Mouse (Mus musculus): ENCODE data around the gene Pofut2. TPM values are rescaled to one million over a fixed set of nuclear protein-coding genes. Genes with fewer than 3 reads are reported as not detected.
"Not testable (repeated sequence)": the region's sequence is repeated elsewhere in the genome, so short reads cannot be mapped to it uniquely, and the experiment has no call there.

Pofut2 gene
- total RNA-seq, 1 experiment from 2014 or later = 31.5 TPM

DNA sequence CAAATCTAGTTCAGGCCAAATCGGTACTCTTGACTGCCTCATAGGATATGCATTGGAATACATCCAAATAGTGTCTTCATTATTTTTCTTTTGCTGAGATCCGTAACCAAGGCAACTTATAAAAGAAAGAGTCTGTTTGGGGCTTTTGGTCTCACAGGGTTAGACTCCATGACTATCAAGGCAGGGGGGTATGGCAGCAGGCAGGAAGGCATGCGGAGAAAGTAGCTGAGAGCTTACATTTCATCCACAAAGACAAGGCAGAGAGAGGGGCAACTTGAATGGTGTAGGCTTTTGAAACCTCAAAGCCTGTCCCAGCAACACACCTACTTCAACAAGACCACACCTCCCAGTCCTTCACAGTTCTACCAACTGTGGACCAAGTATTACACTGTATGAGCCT, 3.3 kb upstream of the Pofut2 start:
- no peak for ATAC-seq (ENCODE audit: extremely low read depth, insufficient number of reproducible peaks, low FRiP score, poor library complexity, severe bottlenecking)

- no peak for ATAC-seq (ENCODE audit: extremely low read depth, insufficient number of reproducible peaks, low FRiP score, poor library complexity, severe bottlenecking)
These were observed 902 bp upstream of the Pofut2 start for GRCm38 (mm10) chr10:77258041-77258590.

GRCm38 (mm10) chr10:77260166-77260875, 1.3 kb downstream of the Pofut2 start:
- ATAC-seq (ENCODE audit: extremely low read depth, insufficient number of reproducible peaks, low FRiP score, poor library complexity, severe bottlenecking) = no peak

GRCm38 (mm10) chr10:77266281-77266680, 7.3 kb downstream of the Pofut2 start:
- ATAC-seq (ENCODE audit: extremely low read depth, insufficient number of reproducible peaks, low FRiP score, poor library complexity, severe bottlenecking) = peak; percentile 80

DNA sequence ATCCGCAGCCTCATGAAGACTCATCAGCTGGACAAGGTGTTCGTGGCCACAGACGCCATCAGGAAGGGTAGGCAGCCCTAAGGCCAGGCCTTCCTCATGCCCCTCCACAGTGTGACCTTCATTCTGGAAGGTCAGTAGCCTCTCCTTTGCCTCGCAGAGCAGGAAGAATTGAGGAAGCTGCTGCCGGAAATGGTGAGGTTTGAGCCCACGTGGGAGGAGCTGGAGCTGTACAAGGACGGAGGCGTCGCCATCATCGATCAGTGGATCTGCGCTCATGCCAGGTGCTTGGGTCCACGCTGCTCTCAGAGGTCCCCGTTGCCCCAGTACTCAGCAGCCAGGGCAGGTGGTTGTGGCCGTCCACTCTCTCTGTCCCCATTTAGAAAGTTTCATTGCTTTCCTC, 8.0 kb downstream of the Pofut2 start:
- ATAC-seq (ENCODE audit: extremely low read depth, insufficient number of reproducible peaks, low FRiP score, poor library complexity, severe bottlenecking) = peak; percentile 13; the same call in 1 of the 2 replicates

GRCm38 (mm10) chr10:77269129-77269528, 10.1 kb downstream of the Pofut2 start:
- no peak for ATAC-seq (ENCODE audit: extremely low read depth, insufficient number of reproducible peaks, low FRiP score, poor library complexity, severe bottlenecking)

DNA sequence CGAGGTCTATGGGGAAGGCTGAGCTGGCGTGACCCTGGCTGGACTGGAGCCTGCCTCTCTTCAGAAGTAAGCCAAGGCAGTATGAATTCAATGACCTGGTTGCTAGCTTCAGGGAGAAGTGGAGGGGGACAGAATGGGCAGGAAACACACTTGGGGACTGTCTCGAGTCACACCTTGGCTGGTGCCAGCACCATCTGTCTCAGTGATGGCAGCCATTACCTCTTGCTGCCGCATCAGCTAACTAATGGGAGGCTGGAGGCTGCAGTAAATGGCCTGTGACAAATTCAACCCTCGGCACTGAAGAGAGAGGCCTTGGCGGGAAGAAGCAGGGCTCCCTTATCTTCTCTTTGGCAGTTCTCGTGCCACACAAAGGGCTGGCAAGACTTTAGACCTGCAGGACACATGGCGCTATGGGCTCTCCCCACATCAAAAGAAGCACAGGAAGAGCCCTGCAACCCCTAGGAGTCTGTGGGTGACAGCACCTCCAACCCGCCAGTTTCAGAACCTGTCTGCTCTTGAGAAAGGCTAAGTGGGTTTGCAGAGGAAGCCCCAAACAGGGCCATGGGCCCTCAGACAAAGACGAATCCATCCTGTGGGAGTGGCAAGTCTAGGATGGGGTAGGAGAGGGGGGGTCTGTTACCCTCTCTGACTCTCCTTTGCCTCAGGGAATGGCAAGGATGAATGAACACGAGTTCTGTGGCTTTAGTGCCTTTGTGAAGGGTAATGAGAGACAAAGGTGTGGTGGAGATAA, 14.1 kb downstream of the Pofut2 start:
- no peak for ATAC-seq (ENCODE audit: extremely low read depth, insufficient number of reproducible peaks, low FRiP score, poor library complexity, severe bottlenecking)

DNA sequence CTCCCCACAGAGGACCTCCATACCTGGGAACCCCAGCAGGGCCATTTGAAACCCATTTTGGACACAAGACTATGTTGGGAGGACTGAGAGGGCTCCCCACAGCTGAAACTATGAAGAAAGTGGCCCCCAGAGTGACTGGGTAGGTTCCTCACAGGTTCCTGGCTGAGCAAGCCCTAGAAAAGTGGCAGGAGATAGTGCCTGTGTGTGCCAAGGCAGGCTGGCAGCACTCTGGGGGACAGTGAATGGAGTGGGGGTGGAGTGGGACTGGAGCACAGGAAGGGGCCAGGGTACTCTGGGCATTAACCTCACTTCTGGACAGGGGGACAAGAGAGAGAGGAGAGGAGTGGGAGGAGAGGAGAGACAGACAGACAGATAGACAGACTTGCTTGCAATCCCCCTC, 14.8 kb downstream of the Pofut2 start:
- no peak for ATAC-seq (ENCODE audit: extremely low read depth, insufficient number of reproducible peaks, low FRiP score, poor library complexity, severe bottlenecking)

- ATAC-seq (ENCODE audit: extremely low read depth, insufficient number of reproducible peaks, low FRiP score, poor library complexity, severe bottlenecking) = not testable (repeated sequence)
These were observed 23.1 kb downstream of the Pofut2 start for GRCm38 (mm10) chr10:77282085-77282484.

GRCm38 (mm10) chr10:77282822-77283221, 23.8 kb downstream of the Pofut2 start:
- peak; percentile 79 for ATAC-seq (ENCODE audit: extremely low read depth, insufficient number of reproducible peaks, low FRiP score, poor library complexity, severe bottlenecking)

- ATAC-seq (ENCODE audit: extremely low read depth, insufficient number of reproducible peaks, low FRiP score, poor library complexity, severe bottlenecking) = no peak
These were observed 25.8 kb downstream of the Pofut2 start for GRCm38 (mm10) chr10:77284832-77285231.

DNA sequence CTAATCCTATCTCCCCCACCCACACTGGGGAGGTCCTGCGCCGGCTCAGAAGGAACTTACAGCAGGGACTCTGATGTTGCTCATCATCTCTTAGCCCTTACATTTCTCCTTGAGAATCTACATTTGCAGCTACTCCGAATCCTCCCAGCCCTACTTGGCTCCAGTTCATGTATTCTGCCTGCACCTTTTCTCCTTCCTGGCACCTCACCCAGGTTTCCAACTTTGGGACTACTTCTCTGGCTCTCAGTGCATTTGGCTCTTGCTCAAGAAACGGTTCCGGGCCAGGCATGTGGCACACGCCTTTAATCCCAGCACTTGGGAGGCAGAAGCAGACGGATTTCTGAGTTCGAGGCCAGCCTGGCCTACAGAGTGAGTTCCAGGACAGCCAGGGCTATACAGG, 28.6 kb downstream of the Pofut2 start:
- ATAC-seq (ENCODE audit: extremely low read depth, insufficient number of reproducible peaks, low FRiP score, poor library complexity, severe bottlenecking) = no peak

- ATAC-seq (ENCODE audit: extremely low read depth, insufficient number of reproducible peaks, low FRiP score, poor library complexity, severe bottlenecking) = no peak
These were observed 29.7 kb downstream of the Pofut2 start for GRCm38 (mm10) chr10:77288639-77289195.

GRCm38 (mm10) chr10:77289559-77289958, 30.5 kb downstream of the Pofut2 start:
- no peak for ATAC-seq (ENCODE audit: extremely low read depth, insufficient number of reproducible peaks, low FRiP score, poor library complexity, severe bottlenecking)

GRCm38 (mm10) chr10:77290624-77291366, 31.8 kb downstream of the Pofut2 start:
- ATAC-seq (ENCODE audit: extremely low read depth, insufficient number of reproducible peaks, low FRiP score, poor library complexity, severe bottlenecking) = no peak

GRCm38 (mm10) chr10:77294691-77295090, 35.7 kb downstream of the Pofut2 start:
- ATAC-seq (ENCODE audit: extremely low read depth, insufficient number of reproducible peaks, low FRiP score, poor library complexity, severe bottlenecking) = no peak

- no peak for ATAC-seq (ENCODE audit: extremely low read depth, insufficient number of reproducible peaks, low FRiP score, poor library complexity, severe bottlenecking)
These were observed 39.6 kb downstream of the Pofut2 start for GRCm38 (mm10) chr10:77298621-77299020.

- ATAC-seq (ENCODE audit: extremely low read depth, insufficient number of reproducible peaks, low FRiP score, poor library complexity, severe bottlenecking) = no peak
These were observed 40.2 kb downstream of the Pofut2 start for GRCm38 (mm10) chr10:77299194-77299593.

GRCm38 (mm10) chr10:77300237-77300933, 41.4 kb downstream of the Pofut2 start:
- ATAC-seq (ENCODE audit: extremely low read depth, insufficient number of reproducible peaks, low FRiP score, poor library complexity, severe bottlenecking) = no peak

Data from neutrophil, adult 5-6 weeks (primary cell).